Mouse (Mus musculus) spleen, adult 2 months (tissue): ENCODE data around the gene Tcirg1. TPM values are rescaled to one million over a fixed set of nuclear protein-coding genes. Genes with fewer than 3 reads are reported as not detected.

Experiments used
- DNase-seq, 2 experiments: peaks; one replicate each; pipeline versions ENCODE4 v3.0.0 to v3.0.0-alpha.2; 2012 to 2021; ENCODE audit warnings: low spot score in 2 of 2, low read depth in 1 of 2
- H3K27ac ChIP-seq: fragments of 200-500 bp; 2 replicates; pipeline ENCODE4 v1.5.1; 2012; ENCODE audit warnings: low read length, inconsistent platforms; ENCODE audit not compliant: insufficient read depth
- H3K27me3 ChIP-seq: fragments of 200-500 bp; 2 replicates; pipeline ENCODE4 v1.6.1; 2012; ENCODE audit warnings: mild to moderate bottlenecking, moderate library complexity, low read length, inconsistent platforms; ENCODE audit not compliant: control insufficient read depth, insufficient read depth
- H3K36me3 ChIP-seq: fragments of 200-500 bp; 2 replicates; pipeline ENCODE4 v1.6.1; 2012; ENCODE audit warnings: mild to moderate bottlenecking, low read length, inconsistent platforms; ENCODE audit not compliant: control insufficient read depth, insufficient read depth
- H3K4me1 ChIP-seq: fragments of 200-500 bp; 2 replicates; pipeline ENCODE4 v1.6.1; 2011; ENCODE audit warnings: inconsistent platforms; ENCODE audit not compliant: control insufficient read depth, insufficient read depth, insufficient read length
- H3K4me3 ChIP-seq: fragments of 200-500 bp; 2 replicates; pipeline ENCODE4 v1.5.1; 2011; ENCODE audit warnings: mild to moderate bottlenecking, inconsistent platforms; ENCODE audit not compliant: insufficient read depth, insufficient read length; ENCODE audit errors: extremely low read depth
- CTCF ChIP-seq: fragments of 200-500 bp; IDR thresholded peaks from 2 replicates; pipeline ENCODE4 v1.5.1; 2011; ENCODE audit warnings: mild to moderate bottlenecking, inconsistent platforms; ENCODE audit not compliant: insufficient read depth, insufficient read length, insufficient replicate concordance; ENCODE audit errors: extremely low read depth
- POLR2A ChIP-seq: fragments of 200-500 bp; IDR thresholded peaks from 2 replicates; pipeline ENCODE4 v1.6.1; 2011; ENCODE audit warnings: low read depth, low read length, inconsistent platforms
- WGBS: fragments of 180-500 bp; shearing (Covaris S2); methylation state at CpG from one replicate; pipeline ENCODE4 v1.1.7; 2018; 5-methylcytosine and 5-hydroxymethylcytosine counted together
- polyA plus RNA-seq: library from polyadenylated mRNA; depleted of rRNA; stranded (reverse); fragments of >200 nt; gene quantifications from 2 replicates; pipeline ENCODE4 v1.2.3, GENCODE M21; 2012

Gene Tcirg1
- polyA plus RNA-seq, 1 experiment: 269 TPM

DNA sequence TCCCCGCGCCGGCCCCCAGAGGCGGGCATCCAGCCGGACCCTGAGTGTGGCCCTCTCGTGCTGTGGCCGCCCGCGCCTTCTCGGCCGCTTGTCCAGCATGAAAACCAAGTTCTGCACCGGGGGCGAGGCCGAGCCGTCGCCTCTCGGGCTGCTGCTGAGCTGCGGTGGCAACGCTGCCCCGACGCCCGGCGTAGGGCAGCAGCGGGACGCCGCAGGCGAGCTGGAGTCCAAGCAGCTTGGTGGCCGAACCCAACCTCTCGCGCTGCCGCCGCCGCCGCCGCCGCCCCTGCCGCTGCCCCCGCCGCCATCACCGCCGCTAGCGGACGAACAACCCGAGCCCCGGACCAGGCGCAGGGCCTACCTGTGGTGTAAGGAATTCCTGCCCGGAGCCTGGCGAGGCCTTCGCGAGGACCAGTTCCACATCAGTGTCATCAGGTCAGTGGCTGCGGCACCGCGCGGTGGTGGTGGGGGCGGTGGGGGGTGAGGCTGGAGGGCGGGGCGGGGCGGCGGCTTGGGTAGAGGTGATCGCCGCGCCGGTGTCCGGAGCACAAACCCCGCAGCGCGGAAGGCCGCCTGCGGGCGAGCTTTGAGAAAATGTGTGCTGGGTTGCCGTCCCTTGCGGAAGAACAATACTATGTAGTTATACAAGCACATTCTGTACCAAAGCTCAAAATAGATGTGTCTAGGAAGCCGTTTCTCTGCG lies 54.8 kb downstream of the Tcirg1 start:
- no peaks in the 10 kb centered on the region for H3K27me3 ChIP-seq
- peak overlapping the region; percentile 76 for H3K4me3 ChIP-seq
- H3K4me1 ChIP-seq: peaks cover 9% of the 10 kb centered on the region; the same call in 1 of the 2 replicates
- no peaks in the 10 kb centered on the region for H3K36me3 ChIP-seq
- no peak for TF ChIP-seq CTCF
- no peak for TF ChIP-seq POLR2A
- peak overlapping the region; percentile 85 for H3K27ac ChIP-seq
- peak in 1 of 2 experiments; percentile 36 for DNase-seq
- WGBS: under 1% methylated on average over 73 of the region's 74 CpGs

DNA sequence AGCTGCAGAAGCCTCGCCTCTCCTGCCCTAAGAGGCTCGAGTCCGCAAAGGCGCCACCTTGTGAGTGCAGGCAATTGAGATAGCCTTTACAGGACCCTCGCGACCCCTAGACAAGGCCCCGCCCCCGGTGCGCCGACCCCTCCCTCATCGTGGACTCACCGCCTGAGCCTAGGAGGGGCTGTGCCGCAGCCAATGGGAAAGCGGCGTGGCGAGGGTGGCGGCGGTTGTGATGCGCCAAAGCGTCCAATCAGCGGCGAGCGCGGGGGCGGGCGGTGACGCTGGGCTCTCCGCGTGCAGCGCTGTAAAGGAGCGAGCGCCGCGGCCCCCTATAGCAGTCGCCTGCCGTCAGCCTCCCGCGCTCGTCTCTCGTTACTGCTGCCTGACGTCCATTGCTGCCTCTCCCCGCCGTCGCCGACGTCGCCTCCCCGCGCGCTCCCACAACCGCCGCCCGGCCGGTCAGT lies 55.4 kb downstream of the Tcirg1 start, which contains the start of gene Chka:
TSS of gene Chka (plus strand) at position 272 of the 461 bp plus-strand sequence.
- WGBS: under 1% methylated on average over 54 of the region's 54 CpGs
- H3K4me1 ChIP-seq: peaks cover 15% of the 10 kb centered on the region
- no peaks in the 10 kb centered on the region for H3K27me3 ChIP-seq
- no peaks in the 10 kb centered on the region for H3K36me3 ChIP-seq
- peak within 1 kb of the TSS; percentile 76 for H3K4me3 ChIP-seq
- peak within 1 kb of the TSS; percentile 85 for H3K27ac ChIP-seq
- peak; percentile 88 to 98 for DNase-seq
- TF ChIP-seq POLR2A (peak; percentile 98), CTCF (no peak)

DNA sequence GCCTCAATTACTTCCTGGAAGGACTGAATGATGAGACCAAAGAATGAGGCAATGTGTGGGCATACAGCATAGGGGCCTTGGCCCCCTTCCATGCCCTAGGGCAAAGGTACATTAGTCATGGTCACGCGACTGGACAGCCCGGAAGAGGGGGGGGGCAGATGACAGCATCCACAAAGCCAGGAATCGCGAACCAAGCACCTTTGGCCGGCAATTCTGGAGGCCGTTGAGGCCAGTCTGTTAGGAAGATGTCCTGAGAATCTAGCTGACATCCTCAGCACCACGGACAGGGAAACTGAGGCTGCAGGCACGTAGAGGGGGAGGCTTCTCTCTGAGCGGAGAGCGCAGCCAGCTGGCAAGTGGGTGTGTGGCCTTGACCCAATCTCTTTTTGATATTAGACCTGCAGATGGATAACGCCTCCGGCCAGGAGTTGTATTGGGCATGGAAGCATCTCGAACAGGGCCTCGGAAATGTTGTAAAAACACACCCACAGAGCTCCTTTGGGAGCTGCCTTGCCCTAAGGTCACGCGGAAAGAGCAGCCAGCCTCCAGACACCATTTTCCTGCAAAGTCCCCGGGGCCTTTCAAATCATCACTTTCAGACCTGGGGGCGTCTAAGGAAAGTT lies 56.0 kb downstream of the Tcirg1 start:
- WGBS: 10% methylated on average over 19 of the region's 19 CpGs
- Histone ChIP-seq H3K27me3 (no peaks in the 10 kb centered on the region), H3K4me1 (peaks cover 19% of the 10 kb centered on the region), H3K27ac (peak overlapping the region; percentile 31; the same call in 1 of the 2 replicates), H3K36me3 (no peaks in the 10 kb centered on the region), H3K4me3 (peak overlapping the region; percentile 74)
- no peak for TF ChIP-seq POLR2A
- no peak for TF ChIP-seq CTCF
- peak; percentile 15 to 18 for DNase-seq

GRCm38 (mm10) chr19:3850076-3850475 lies 56.9 kb downstream of the Tcirg1 start:
- DNase-seq: no peak
- Histone ChIP-seq H3K4me3 (no peak overlapping the region), H3K36me3 (no peaks in the 10 kb centered on the region), H3K27ac (no peak overlapping the region), H3K27me3 (no peaks in the 10 kb centered on the region), H3K4me1 (peaks cover 17% of the 10 kb centered on the region)
- WGBS: 81% methylated on average over 5 of the region's 5 CpGs
- TF ChIP-seq POLR2A (no peak), CTCF (no peak)

DNA sequence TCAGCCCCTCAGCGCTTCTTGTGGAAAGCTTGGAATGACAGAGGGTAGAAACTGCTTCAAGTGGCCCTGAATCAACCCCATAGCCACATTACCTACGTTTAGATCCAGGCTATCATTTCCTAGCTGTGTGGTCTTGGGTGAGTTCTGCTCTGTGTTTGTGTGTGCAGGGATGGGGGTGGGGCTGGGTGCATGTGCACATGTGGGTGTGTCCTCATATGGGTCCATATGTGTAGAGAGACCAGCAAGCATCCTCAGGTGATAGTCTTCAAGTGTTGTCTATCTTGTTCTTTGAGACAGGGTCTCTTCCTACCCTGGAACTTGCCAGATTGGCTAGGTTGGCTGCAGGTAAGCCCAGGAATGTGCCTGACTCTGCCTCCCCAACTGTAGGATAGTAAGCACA lies 57.7 kb downstream of the Tcirg1 start:
- 83% methylated on average over 2 of the region's 2 CpGs for whole genome bisulfite sequencing

GRCm38 (mm10) chr19:3848207-3848808 lies 58.6 kb downstream of the Tcirg1 start:
- Histone ChIP-seq H3K36me3 (no peaks in the 10 kb centered on the region), H3K4me1 (peaks cover 17% of the 10 kb centered on the region), H3K27ac (no peak overlapping the region), H3K27me3 (no peaks in the 10 kb centered on the region), H3K4me3 (no peak overlapping the region)
- DNase-seq: no peak
- TF ChIP-seq CTCF: no peak
- TF ChIP-seq POLR2A: no peak
- WGBS: 89% methylated on average over 7 of the region's 7 CpGs

More for the DNA sequence above, 57.7 kb downstream of the Tcirg1 start:
- DNase-seq: no peak
- Histone ChIP-seq H3K4me1 (peaks cover 17% of the 10 kb centered on the region), H3K27ac (no peak overlapping the region), H3K4me3 (no peak overlapping the region), H3K36me3 (no peaks in the 10 kb centered on the region), H3K27me3 (no peaks in the 10 kb centered on the region)
- TF ChIP-seq POLR2A (no peak), CTCF (no peak)
